12 mouse cellular contexts compared by ENCODE assay signal in the genomic region with DNA sequence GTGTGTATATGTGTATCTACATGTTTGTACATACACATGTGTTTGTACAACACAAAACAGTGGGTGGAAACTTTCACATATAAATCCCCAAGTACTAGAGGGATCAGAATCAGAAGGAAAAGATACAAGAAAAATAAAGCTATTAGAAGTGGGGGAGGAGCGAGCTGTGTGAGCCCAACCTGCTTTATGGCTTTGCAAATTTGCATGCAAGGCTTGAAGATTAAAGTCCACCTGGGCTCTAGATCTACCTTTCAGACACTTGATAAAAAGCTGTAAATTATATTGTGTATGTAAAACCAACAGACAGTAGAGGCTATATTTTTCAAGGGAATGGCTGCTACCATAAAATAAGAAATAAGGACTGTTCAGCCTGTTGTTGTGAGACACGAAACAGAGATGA.
"Had no signal": no experiment of that assay in that cellular context is flagged by ENCODE, and none has a peak within 500 bp of the region (broad histone marks: within the 10 kb centered on the region; RNA-seq: fewer than 3 reads in every experiment).

No protein-coding gene starts in this region.

- ATAC-seq: lung, postnatal 0 days had no signal

- H3K27me3 ChIP-seq: liver, embryonic 15.5 days; neural tube, embryonic 12.5 days had no signal

- DNase-seq: kidney, adult 18-20 months; lung, adult 2 months; lung, postnatal 4 days; spleen, adult 18-20 months had no signal

- H3K9me3 ChIP-seq: limb, embryonic 10.5 days; liver, embryonic 15.5 days; midbrain, embryonic 10.5 days; neural tube, embryonic 12.5 days had no signal

- H3K9ac ChIP-seq: liver, embryonic 15.5 days; neural tube, embryonic 12.5 days had no signal

- H3K4me3 ChIP-seq: left cerebral cortex, adult 2 months; limb, embryonic 10.5 days; liver, embryonic 15.5 days; midbrain, embryonic 10.5 days; neural tube, embryonic 12.5 days had no signal

- H3K4me2 ChIP-seq: liver, embryonic 11.5 days; liver, embryonic 15.5 days; neural tube, embryonic 12.5 days had no signal

- H3K4me1 ChIP-seq: limb, embryonic 10.5 days; liver, embryonic 15.5 days; neural tube, embryonic 12.5 days had no signal

- H3K36me3 ChIP-seq: limb, embryonic 10.5 days; liver, embryonic 15.5 days; midbrain, embryonic 10.5 days; neural tube, embryonic 12.5 days had no signal

- H3K27ac ChIP-seq: kidney, postnatal 0 days; left cerebral cortex, adult 2 months; limb, embryonic 10.5 days; liver, embryonic 15.5 days; midbrain, embryonic 10.5 days; neural tube, embryonic 12.5 days had no signal
